Mouse (Mus musculus): ENCODE measurements around the gene Ephx1. TPM values are rescaled to one million over a fixed set of nuclear protein-coding genes. Genes with fewer than 3 reads are reported as not detected.

Gene Ephx1
- total and polyA plus RNA-seq, 2 experiments from 2014 or later: 6.9 to 10.2 TPM

DNA sequence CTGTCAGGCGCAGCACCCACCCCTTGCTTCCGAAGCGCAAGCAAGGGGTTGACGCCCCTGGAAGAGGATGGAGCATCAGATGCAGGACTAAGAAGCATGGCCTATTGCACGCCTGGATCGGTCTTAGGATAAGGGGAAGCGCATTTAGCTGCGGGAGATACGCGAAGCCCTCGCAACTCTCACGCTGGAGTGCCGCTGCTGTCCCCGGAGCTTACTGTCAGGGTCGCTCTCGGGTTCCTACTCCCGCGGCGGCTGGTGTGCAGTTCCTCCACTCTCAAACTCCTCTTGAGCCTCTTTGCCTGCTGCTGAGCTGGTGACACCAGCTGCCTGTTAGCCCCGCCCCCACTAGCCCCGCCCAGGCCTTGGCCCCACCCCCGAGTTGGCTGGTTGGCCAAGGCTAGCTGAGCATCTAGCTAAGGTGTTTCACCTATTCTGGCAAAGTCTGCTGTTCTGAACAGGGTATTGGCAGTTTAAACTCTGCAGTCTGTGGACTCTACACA is 3.4 kb downstream of the Ephx1 start:
- Histone ChIP-seq H3K27me3 (ENCODE audit: control insufficient read depth, insufficient read depth, low read length) (no peaks in the 10 kb centered on the region), H3K4me3 (ENCODE audit: low read depth, low read length) (peak overlapping the region; percentile 49), H3K4me2 (ENCODE audit: low read depth, low read length) (peak overlapping the region; percentile 98), H3K4me1 (ENCODE audit: control insufficient read depth, insufficient read depth) (peaks cover 15% of the 10 kb centered on the region), H3K27ac (ENCODE audit: low read depth) (peak overlapping the region; percentile 85), H3K36me3 (replicated peaks; ENCODE audit: control insufficient read depth, insufficient read depth, low read length) (no peaks in the 10 kb centered on the region), H3K9me3 (replicated peaks; ENCODE audit: control insufficient read depth, low read length) (no peaks in the 10 kb centered on the region), H3K9ac (replicated peaks; ENCODE audit: low read depth, low read length) (peak overlapping the region; percentile 62)
- DNase-seq (ENCODE audit: low spot score): peak; percentile 80
- TF ChIP-seq CTCF (IDR thresholded peaks at IDR 0.05; ENCODE audit: low read depth) (no peak), EP300 (IDR thresholded peaks at IDR 0.05; ENCODE audit: low read depth) (no peak)
- under 1% methylated on average over 22 of the region's 22 CpGs for WGBS
- ATAC-seq (ENCODE audit: insufficient read depth, low read depth): peak; percentile 69

- TF ChIP-seq CTCF (IDR thresholded peaks at IDR 0.05; ENCODE audit: low read depth) (no peak), EP300 (IDR thresholded peaks at IDR 0.05; ENCODE audit: low read depth) (no peak)
- peak overlapping the region; percentile 62 for H3K9ac ChIP-seq (replicated peaks; ENCODE audit: low read depth, low read length)
- peaks cover 15% of the 10 kb centered on the region for H3K4me1 ChIP-seq (ENCODE audit: control insufficient read depth, insufficient read depth)
- no peaks in the 10 kb centered on the region for H3K9me3 ChIP-seq (replicated peaks; ENCODE audit: control insufficient read depth, low read length)
- no peaks in the 10 kb centered on the region for H3K27me3 ChIP-seq (ENCODE audit: control insufficient read depth, insufficient read depth, low read length)
- H3K36me3 ChIP-seq (replicated peaks; ENCODE audit: control insufficient read depth, insufficient read depth, low read length): no peaks in the 10 kb centered on the region
- under 1% methylated on average over 21 of the region's 21 CpGs for WGBS
- H3K4me3 ChIP-seq (ENCODE audit: low read depth, low read length): peak overlapping the region; percentile 49
- H3K27ac ChIP-seq (ENCODE audit: low read depth): peak overlapping the region; percentile 85
- DNase-seq (ENCODE audit: low spot score) (peak; percentile 86), ATAC-seq (ENCODE audit: insufficient read depth, low read depth) (peak; percentile 77)
- peak overlapping the region; percentile 98 for H3K4me2 ChIP-seq (ENCODE audit: low read depth, low read length)
Measured at GRCm38 (mm10) chr1:181016532-181017131, 4.1 kb downstream of the Ephx1 start.

- no peaks in the 10 kb centered on the region for H3K27me3 ChIP-seq (ENCODE audit: control insufficient read depth, insufficient read depth, low read length)
- TF ChIP-seq EP300 (IDR thresholded peaks at IDR 0.05; ENCODE audit: low read depth) (no peak), CTCF (IDR thresholded peaks at IDR 0.05; ENCODE audit: low read depth) (no peak)
- no peaks in the 10 kb centered on the region for H3K36me3 ChIP-seq (replicated peaks; ENCODE audit: control insufficient read depth, insufficient read depth, low read length)
- ATAC-seq (ENCODE audit: insufficient read depth, low read depth) (no peak), DNase-seq (ENCODE audit: low spot score) (no peak)
- peak overlapping the region; percentile 98; the same call in 1 of the 2 replicates for H3K4me2 ChIP-seq (ENCODE audit: low read depth, low read length)
- 64% methylated on average over 4 of the region's 4 CpGs for WGBS
- H3K4me1 ChIP-seq (ENCODE audit: control insufficient read depth, insufficient read depth): peaks cover 15% of the 10 kb centered on the region
- 0 out of 2 replicates have a peak overlapping the region, but pooled peaks have one; percentile 18 for H3K9ac ChIP-seq (replicated peaks; ENCODE audit: low read depth, low read length)
- no peak overlapping the region for H3K4me3 ChIP-seq (ENCODE audit: low read depth, low read length)
- peak overlapping the region; percentile 85 for H3K27ac ChIP-seq (ENCODE audit: low read depth)
- no peaks in the 10 kb centered on the region for H3K9me3 ChIP-seq (replicated peaks; ENCODE audit: control insufficient read depth, low read length)
Measured at GRCm38 (mm10) chr1:181016045-181016444, 4.7 kb downstream of the Ephx1 start.

DNA sequence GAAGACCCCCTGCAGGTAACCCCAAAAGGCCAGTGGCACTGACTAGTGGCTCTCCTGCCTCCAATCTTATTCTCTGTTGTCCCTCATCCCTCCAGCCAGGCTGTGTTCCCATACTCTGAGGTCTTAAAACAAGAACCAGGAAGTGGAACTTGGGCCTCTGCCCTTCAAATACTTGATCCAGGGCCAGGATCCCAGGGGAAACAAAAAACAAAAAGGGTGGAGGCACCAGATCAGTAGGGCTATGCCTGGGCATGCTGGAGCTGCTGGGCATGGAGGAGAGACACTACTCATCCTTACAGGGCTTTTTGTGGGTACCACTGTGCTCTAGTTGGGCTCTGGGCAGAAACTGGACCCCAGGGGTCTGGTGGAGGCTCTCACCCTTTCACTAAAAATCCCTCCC is 5.1 kb downstream of the Ephx1 start:
- Histone ChIP-seq H3K9ac (replicated peaks; ENCODE audit: low read depth, low read length) (no peak overlapping the region), H3K4me2 (ENCODE audit: low read depth, low read length) (no peak overlapping the region), H3K4me1 (ENCODE audit: control insufficient read depth, insufficient read depth) (peaks cover 16% of the 10 kb centered on the region), H3K9me3 (replicated peaks; ENCODE audit: control insufficient read depth, low read length) (no peaks in the 10 kb centered on the region), H3K27ac (ENCODE audit: low read depth) (peak overlapping the region; percentile 85), H3K36me3 (replicated peaks; ENCODE audit: control insufficient read depth, insufficient read depth, low read length) (no peaks in the 10 kb centered on the region), H3K4me3 (ENCODE audit: low read depth, low read length) (no peak overlapping the region), H3K27me3 (ENCODE audit: control insufficient read depth, insufficient read depth, low read length) (no peaks in the 10 kb centered on the region)
- DNase-seq (ENCODE audit: low spot score) (peak; percentile 63), ATAC-seq (ENCODE audit: insufficient read depth, low read depth) (peak; percentile 28)
- TF ChIP-seq CTCF (IDR thresholded peaks at IDR 0.05; ENCODE audit: low read depth): no peak
- no peak for TF ChIP-seq EP300 (IDR thresholded peaks at IDR 0.05; ENCODE audit: low read depth)

- H3K27ac ChIP-seq (ENCODE audit: low read depth): peak overlapping the region; percentile 85
- H3K27me3 ChIP-seq (ENCODE audit: control insufficient read depth, insufficient read depth, low read length): no peaks in the 10 kb centered on the region
Measured at GRCm38 (mm10) chr1:181014731-181015500, 5.8 kb downstream of the Ephx1 start.

More at GRCm38 (mm10) chr1:181014731-181015500, 5.8 kb downstream of the Ephx1 start:
- H3K4me3 ChIP-seq (ENCODE audit: low read depth, low read length): no peak overlapping the region
- DNase-seq (ENCODE audit: low spot score) (no peak), ATAC-seq (ENCODE audit: insufficient read depth, low read depth) (no peak)
- H3K4me1 ChIP-seq (ENCODE audit: control insufficient read depth, insufficient read depth): peaks cover 22% of the 10 kb centered on the region
- no peak overlapping the region for H3K4me2 ChIP-seq (ENCODE audit: low read depth, low read length)
- H3K9ac ChIP-seq (replicated peaks; ENCODE audit: low read depth, low read length): no peak overlapping the region
- H3K9me3 ChIP-seq (replicated peaks; ENCODE audit: control insufficient read depth, low read length): no peaks in the 10 kb centered on the region
- TF ChIP-seq CTCF (IDR thresholded peaks at IDR 0.05; ENCODE audit: low read depth) (no peak), EP300 (IDR thresholded peaks at IDR 0.05; ENCODE audit: low read depth) (no peak)
- 65% methylated on average over 6 of the region's 6 CpGs for WGBS
- H3K36me3 ChIP-seq (replicated peaks; ENCODE audit: control insufficient read depth, insufficient read depth, low read length): no peaks in the 10 kb centered on the region
